Mouse (Mus musculus) liver, adult 2 months (tissue): ENCODE data around the gene Gpr161.

Source experiments
- CTCF ChIP-seq: fragments of 200-500 bp; IDR thresholded peaks from 2 replicates; pipeline ENCODE4 v1.5.1; 2011; ENCODE audit warnings: low read depth, low read length, control low read depth
- POLR2A ChIP-seq: fragments of 200-500 bp; IDR thresholded peaks from 2 replicates; pipeline ENCODE4 v1.6.1; 2011; ENCODE audit warnings: low read length, control low read depth; ENCODE audit not compliant: insufficient read depth; ENCODE audit errors: extremely low read depth

DNA sequence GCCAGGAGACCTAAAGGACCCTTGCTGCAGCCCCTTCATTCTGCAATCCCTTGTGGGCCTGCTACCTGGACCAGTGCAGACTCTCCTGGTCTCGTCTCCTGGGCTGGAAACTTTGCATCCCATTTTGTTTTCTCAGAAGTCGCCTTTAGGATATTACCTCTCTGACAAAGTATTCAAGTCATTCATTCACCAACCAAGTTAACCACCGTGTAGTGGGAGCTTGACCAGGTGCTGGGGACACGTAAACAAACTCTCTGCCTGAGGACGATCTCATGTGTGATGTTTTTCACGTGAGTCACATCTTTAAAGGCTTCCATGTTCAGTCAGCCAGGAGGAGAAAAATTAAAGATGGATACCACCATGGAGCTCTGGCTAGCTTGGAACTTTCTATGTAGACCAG, 7.6 kb downstream of the Gpr161 start:
- TF ChIP-seq CTCF: no peak
- TF ChIP-seq POLR2A: no peak
